Mouse (Mus musculus) liver, postnatal 0 days (tissue): Measurements from ENCODE around the gene Zdhhc17. TPM values are rescaled to one million over a fixed set of nuclear protein-coding genes. Genes with fewer than 3 reads are reported as not detected.

Experiments
- ATAC-seq: fragments of 200-750 bp; cut with Nextera tagmentation; 2 replicates; pipeline ENCODE4 v1.8.0; 2017; ENCODE audit warnings: mild to moderate bottlenecking, moderate library complexity
- DNase-seq: peaks from one replicate; pipeline ENCODE4 v3.0.0-alpha.2; 2016
- H3K27ac ChIP-seq: fragments of 300-500 bp; sonication (generic); 2 replicates; pipeline ENCODE4 v1.5.1; 2014; ENCODE audit warnings: antibody characterized with exemption, moderate library complexity, mild to moderate bottlenecking, low read depth
- H3K27me3 ChIP-seq: fragments of 300-500 bp; sonication (generic); 2 replicates; pipeline ENCODE4 v1.6.1; 2014; ENCODE audit warnings: low read length, control low read depth, mixed read lengths; ENCODE audit not compliant: insufficient read depth
- H3K36me3 ChIP-seq: fragments of 300-500 bp; sonication (generic); replicated peaks from 2 replicates; pipeline ENCODE4 v1.6.1; 2014; ENCODE audit warnings: mild to moderate bottlenecking, control low read depth, low read length, moderate library complexity, mixed read lengths; ENCODE audit not compliant: insufficient read depth
- H3K4me1 ChIP-seq: fragments of 300-500 bp; sonication (generic); 2 replicates; pipeline ENCODE4 v1.6.1; 2014; ENCODE audit warnings: antibody characterized with exemption, mild to moderate bottlenecking, control low read depth; ENCODE audit not compliant: insufficient read depth
- H3K4me2 ChIP-seq: fragments of 300-500 bp; sonication (generic); 2 replicates; pipeline ENCODE4 v1.6.1; 2014; ENCODE audit warnings: low read depth, mild to moderate bottlenecking, low read length, moderate library complexity, mixed read lengths
- H3K4me3 ChIP-seq: fragments of 300-500 bp; sonication (generic); 2 replicates; pipeline ENCODE4 v1.5.1; 2014; ENCODE audit warnings: low read depth, low read length
- H3K9ac ChIP-seq: fragments of 300-500 bp; sonication (generic); replicated peaks from 2 replicates; pipeline ENCODE4 v1.6.1; 2014; ENCODE audit warnings: mild to moderate bottlenecking, moderate library complexity
- H3K9me3 ChIP-seq: fragments of 300-500 bp; sonication (generic); 2 replicates; pipeline ENCODE4 v1.6.1; 2016; ENCODE audit warnings: mild to moderate bottlenecking, control low read depth, low read length, mixed read lengths
- CTCF ChIP-seq: sonication (generic); IDR thresholded peaks from 2 replicates; pipeline ENCODE4 v1.5.1; 2016; ENCODE audit warnings: antibody characterized with exemption, low read depth
- EP300 ChIP-seq: IDR thresholded peaks from 2 replicates; pipeline ENCODE4 v1.6.1; 2016; ENCODE audit warnings: antibody characterized with exemption, low read depth, mild to moderate bottlenecking
- WGBS: fragments of 180-500 bp; shearing (Covaris S2); extraction: QIAGEN DNeasy Blood & Tissue Kit; methylation state at CpG from one replicate; pipeline ENCODE4 v1.1.7; 2014; ENCODE audit not compliant: insufficient replicate concordance; 5-methylcytosine and 5-hydroxymethylcytosine counted together
- polyA plus RNA-seq: library from polyadenylated mRNA; unstranded; fragments of >200 nt; fragmentation: Nextera tagmentation; extraction: Ambion mirVana; gene quantifications from 2 replicates; pipeline ENCODE4 v1.2.1, GENCODE M21; 2015

The Zdhhc17 gene
- polyA plus RNA-seq, 1 experiment from 2014 or later, result 4.9 TPM

DNA sequence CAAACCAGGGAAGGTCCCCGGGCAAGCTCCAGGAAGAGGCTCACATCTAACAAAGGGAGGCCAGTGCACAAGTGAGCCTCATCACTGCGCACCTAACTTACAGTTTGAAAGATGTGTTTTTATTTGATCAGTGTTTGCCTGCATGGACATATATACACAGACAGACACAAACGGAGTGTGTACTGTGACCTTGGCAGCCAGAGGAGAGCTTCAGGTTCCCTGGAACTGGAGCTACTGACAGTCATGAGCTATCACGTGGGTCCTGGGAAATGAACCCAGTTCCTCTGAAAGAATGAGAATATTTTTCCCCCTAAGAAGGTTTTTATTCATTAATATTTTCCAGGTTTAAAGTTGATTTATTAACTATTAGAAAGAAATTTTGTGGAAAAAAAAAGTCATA, 27.2 kb downstream of the Zdhhc17 start:
- H3K27me3 ChIP-seq, result no peaks in the 10 kb centered on the region
- H3K9me3 ChIP-seq, result no peaks in the 10 kb centered on the region
- no peak overlapping the region for H3K9ac ChIP-seq
- 59% methylated on average over 4 of the region's 4 CpGs for WGBS
- ATAC-seq (no peak), DNase-seq (no peak)
- no peak overlapping the region for H3K4me2 ChIP-seq
- no peaks in the 10 kb centered on the region for H3K4me1 ChIP-seq
- TF ChIP-seq CTCF (no peak), EP300 (no peak)
- H3K36me3 ChIP-seq, result peaks cover 7% of the 10 kb centered on the region; the same call in 1 of the 2 replicates
- H3K4me3 ChIP-seq, result no peak overlapping the region
- H3K27ac ChIP-seq, result no peak overlapping the region

DNA sequence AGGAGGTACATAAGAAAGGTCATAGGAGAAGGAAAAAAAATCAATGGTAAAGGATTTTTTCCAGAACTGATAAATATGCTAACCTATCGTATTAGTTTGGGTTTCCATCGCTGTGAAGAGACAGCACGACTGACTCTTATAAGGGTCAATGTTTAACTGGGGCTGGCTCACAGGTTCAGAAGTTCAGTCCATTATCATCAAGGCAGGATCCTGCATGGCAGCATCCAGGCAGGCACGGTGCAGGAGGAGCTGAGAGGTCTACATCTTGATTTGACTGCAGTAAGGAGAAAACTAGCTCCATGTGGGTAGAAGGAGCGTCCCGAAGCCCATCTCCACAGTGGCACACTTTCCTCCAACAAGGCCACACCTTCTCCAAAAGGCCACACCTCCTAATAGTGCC, 29.5 kb downstream of the Zdhhc17 start:
- H3K4me3 ChIP-seq, result no peak overlapping the region
- no peaks in the 10 kb centered on the region for H3K9me3 ChIP-seq
- H3K27ac ChIP-seq, result no peak overlapping the region
- ATAC-seq (no peak), DNase-seq (no peak)
- no peaks in the 10 kb centered on the region for H3K4me1 ChIP-seq
- no peak overlapping the region for H3K4me2 ChIP-seq
- H3K27me3 ChIP-seq, result no peaks in the 10 kb centered on the region
- 70% methylated on average over 6 of the region's 6 CpGs for WGBS
- no peak overlapping the region for H3K9ac ChIP-seq
- TF ChIP-seq CTCF (no peak), EP300 (no peak)
- peaks cover 7% of the 10 kb centered on the region; the same call in 1 of the 2 replicates for H3K36me3 ChIP-seq

DNA sequence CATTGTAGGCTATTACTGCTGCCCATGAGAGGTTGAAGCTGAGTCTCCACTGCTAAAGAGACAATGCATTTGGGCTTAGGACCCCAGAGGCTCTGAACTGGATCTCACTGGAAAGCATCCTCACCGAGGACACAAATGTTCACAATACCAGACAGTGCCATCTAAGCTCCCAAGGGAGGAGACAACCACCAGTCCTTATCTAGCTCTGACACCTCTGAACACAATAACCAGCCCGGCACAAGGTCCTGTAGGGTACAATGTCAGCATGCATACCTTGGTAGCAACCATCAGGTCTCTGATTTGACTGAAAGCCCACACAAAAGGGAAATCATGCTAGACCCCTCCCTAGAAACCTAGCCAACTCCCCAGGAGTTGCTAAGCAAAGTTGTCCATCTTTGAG, 30.5 kb downstream of the Zdhhc17 start:
- Histone ChIP-seq H3K27ac (no peak overlapping the region), H3K9ac (no peak overlapping the region), H3K4me3 (no peak overlapping the region), H3K9me3 (no peaks in the 10 kb centered on the region), H3K4me1 (no peaks in the 10 kb centered on the region), H3K36me3 (peaks cover 7% of the 10 kb centered on the region; the same call in 1 of the 2 replicates), H3K4me2 (no peak overlapping the region), H3K27me3 (no peaks in the 10 kb centered on the region)
- 62% methylated on average over 2 of the region's 2 CpGs for WGBS
- DNase-seq (no peak), ATAC-seq (no peak)
- TF ChIP-seq CTCF, result no peak
- no peak for TF ChIP-seq EP300

DNA sequence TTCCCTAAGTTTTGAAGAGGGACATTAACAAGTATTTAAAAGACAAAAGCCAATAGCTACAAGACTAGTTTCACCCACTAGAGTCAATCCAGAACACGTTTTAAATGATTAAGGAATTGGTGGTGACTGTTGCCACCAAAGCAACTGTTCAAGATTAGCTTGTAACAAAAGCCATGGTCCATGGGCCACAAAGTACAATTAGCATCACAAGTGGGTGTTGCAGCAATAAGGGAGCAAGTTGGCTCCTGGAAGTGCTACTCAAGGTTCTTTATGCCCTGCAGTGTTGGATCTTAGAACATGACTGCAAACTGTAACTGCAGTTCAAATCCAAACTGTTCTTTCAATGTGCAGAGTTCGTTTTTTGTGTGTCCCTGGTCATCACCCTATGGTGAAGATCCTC, 32.6 kb downstream of the Zdhhc17 start:
- Histone ChIP-seq H3K36me3 (peaks cover 10% of the 10 kb centered on the region; the same call in 1 of the 2 replicates), H3K4me1 (no peaks in the 10 kb centered on the region), H3K4me3 (no peak overlapping the region), H3K9ac (no peak overlapping the region), H3K4me2 (no peak overlapping the region), H3K27ac (no peak overlapping the region), H3K27me3 (no peaks in the 10 kb centered on the region), H3K9me3 (no peaks in the 10 kb centered on the region)
- ATAC-seq, result no peak
- no peak for DNase-seq
- no peak for TF ChIP-seq EP300
- WGBS, result 66% methylated on average over 2 of the region's 2 CpGs

DNA sequence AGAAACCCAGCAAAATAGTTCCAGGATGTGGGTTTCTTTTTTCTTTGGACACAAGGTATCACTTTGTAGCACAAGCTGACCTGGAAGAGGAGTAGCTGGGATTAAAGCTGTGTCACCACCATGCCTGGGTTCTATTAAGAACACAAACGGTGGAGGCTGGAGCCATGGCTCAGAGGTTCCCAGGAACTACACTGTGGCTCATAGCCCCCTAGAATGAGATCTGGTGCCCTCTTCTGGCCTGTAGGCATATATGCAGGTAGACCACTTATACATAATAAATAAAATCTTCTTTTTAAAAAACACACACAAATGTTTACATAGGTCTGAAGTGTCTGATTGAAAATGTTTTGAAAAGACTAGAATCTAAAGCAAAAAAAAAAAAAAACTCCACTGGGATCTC, 33.9 kb downstream of the Zdhhc17 start:
- Histone ChIP-seq H3K4me1 (0 out of 2 replicates have a peak, but pooled peaks cover 1% of the 10 kb centered on the region), H3K27ac (no peak overlapping the region), H3K9me3 (no peaks in the 10 kb centered on the region), H3K27me3 (no peaks in the 10 kb centered on the region), H3K36me3 (peaks cover 13% of the 10 kb centered on the region; the same call in 1 of the 2 replicates), H3K9ac (no peak overlapping the region), H3K4me2 (no peak overlapping the region), H3K4me3 (no peak overlapping the region)
- WGBS, result 5% methylated on average over 1 of the region's 1 CpGs
- ATAC-seq, result no peak
- no peak for DNase-seq
- TF ChIP-seq CTCF (peak; percentile 74), EP300 (no peak)

DNA sequence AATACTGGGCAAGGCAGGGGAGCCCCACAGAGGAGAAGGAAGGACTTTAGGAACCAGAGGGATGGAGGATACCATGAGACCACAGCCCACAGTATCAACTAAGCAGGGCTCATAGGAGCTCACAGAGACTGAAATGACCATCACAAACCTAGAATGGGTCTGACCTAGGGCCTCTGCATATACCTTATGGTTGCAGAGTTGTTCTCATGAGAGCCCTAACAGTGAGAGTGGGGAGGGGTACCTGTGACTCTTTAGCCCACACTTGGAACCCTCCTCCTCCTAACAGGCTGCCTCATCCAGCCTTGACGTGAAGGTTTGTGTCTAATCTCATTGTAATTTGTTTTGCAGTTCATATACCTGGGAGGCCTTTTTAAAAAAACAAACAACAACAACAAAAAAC, 35.1 kb downstream of the Zdhhc17 start:
- no peak overlapping the region for H3K9ac ChIP-seq
- 94% methylated on average over 1 of the region's 1 CpGs for WGBS

DNA sequence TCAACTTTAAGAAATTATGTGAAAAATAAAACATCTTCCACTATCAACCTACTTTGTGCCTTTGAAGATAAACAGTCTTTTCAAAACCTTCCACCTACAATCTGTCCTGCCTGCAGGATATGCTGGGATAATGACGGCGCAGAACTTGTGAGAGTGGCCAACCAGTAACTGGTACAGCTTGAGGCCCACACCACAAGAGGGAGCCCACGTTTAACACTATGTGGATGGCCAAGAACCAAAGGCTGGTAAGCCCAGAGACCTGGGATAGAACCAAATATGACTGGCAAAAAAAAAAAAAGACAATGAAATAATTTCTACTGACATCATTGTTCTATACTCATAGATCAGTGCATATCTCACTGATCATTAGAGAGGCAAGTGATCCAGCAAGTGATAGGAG, 35.5 kb downstream of the Zdhhc17 start:
- Histone ChIP-seq H3K36me3 (peaks cover 9% of the 10 kb centered on the region; the same call in 1 of the 2 replicates), H3K4me3 (no peak overlapping the region), H3K9me3 (no peaks in the 10 kb centered on the region), H3K27ac (no peak overlapping the region), H3K9ac (no peak overlapping the region), H3K4me1 (0 out of 2 replicates have a peak, but pooled peaks cover 4% of the 10 kb centered on the region), H3K27me3 (no peaks in the 10 kb centered on the region), H3K4me2 (no peak overlapping the region)
- 56% methylated on average over 3 of the region's 3 CpGs for WGBS
- no peak for ATAC-seq
- peak; percentile 62 for TF ChIP-seq CTCF
- no peak for TF ChIP-seq EP300
- DNase-seq, result peak; percentile 42

More for the DNA sequence above, 35.1 kb downstream of the Zdhhc17 start:
- DNase-seq, result no peak
- no peaks in the 10 kb centered on the region for H3K27me3 ChIP-seq
- H3K4me2 ChIP-seq, result no peak overlapping the region
- ATAC-seq, result no peak
- H3K9me3 ChIP-seq, result no peaks in the 10 kb centered on the region
- H3K36me3 ChIP-seq, result peaks cover 11% of the 10 kb centered on the region; the same call in 1 of the 2 replicates
- H3K27ac ChIP-seq, result no peak overlapping the region
- H3K4me3 ChIP-seq, result no peak overlapping the region
- TF ChIP-seq EP300 (no peak), CTCF (no peak)
- 0 out of 2 replicates have a peak, but pooled peaks cover 4% of the 10 kb centered on the region for H3K4me1 ChIP-seq
